Mouse (Mus musculus) megakaryocyte, embryonic 14.5 days (primary cell): ENCODE results near the gene Mapkapk3. TPM values are rescaled to one million over a fixed set of nuclear protein-coding genes. Genes with fewer than 3 reads are reported as not detected.

Source experiments
- H3K27me3 ChIP-seq: replicated peaks from 2 replicates; pipeline ENCODE3; 2012; ENCODE audit warnings: inconsistent platforms
- H3K36me3 ChIP-seq: replicated peaks from 2 replicates; pipeline ENCODE3; 2012; ENCODE audit warnings: low read length, inconsistent platforms, mixed read lengths
- H3K4me1 ChIP-seq: 2 replicates; pipeline ENCODE4 v1.6.1; 2012; ENCODE audit warnings: inconsistent platforms
- H3K4me3 ChIP-seq: replicated peaks from 2 replicates; pipeline ENCODE3; 2012; ENCODE audit warnings: moderate library complexity, mild to moderate bottlenecking, inconsistent platforms
- H3K9me3 ChIP-seq: 2 replicates; pipeline ENCODE4 v1.6.1; 2012; ENCODE audit warnings: inconsistent platforms
- FLI1 ChIP-seq: IDR thresholded peaks from 2 replicates; pipeline ENCODE4 v1.6.1; 2012; ENCODE audit warnings: low read length, inconsistent platforms, mixed read lengths
- GATA1 ChIP-seq: IDR thresholded peaks from 3 replicates; pipeline ENCODE4 v1.6.1; 2012; ENCODE audit warnings: mixed read lengths, low read length, inconsistent platforms, borderline replicate concordance
- polyA plus RNA-seq: library from polyadenylated mRNA; stranded (reverse); fragments of >175 nt; gene quantifications from 2 replicates; pipeline ENCODE4 v1.2.3, GENCODE M21; 2012; ENCODE audit warnings: low replicate concordance; ENCODE audit not compliant: insufficient read depth

Gene Mapkapk3
- polyA plus RNA-seq, 1 experiment: 49.9 TPM

DNA sequence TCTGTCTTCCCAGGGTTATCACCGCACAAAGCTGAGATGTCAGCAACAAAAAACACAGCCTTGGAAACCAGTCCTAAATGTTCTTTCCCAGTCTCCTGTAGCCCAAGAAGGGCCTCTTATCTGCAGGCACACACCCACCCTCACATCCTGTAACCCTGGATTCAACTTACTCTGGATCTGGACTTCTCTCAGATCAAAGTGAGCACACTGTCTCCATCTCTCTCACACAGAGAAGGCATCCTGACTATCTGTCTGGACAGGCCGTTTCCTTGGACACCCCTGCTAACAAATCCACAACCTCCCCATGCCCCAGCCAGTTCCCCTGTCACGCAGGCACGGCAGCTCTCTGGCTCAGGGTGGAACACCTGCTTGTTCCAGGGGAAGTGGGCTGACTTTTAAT is 17.4 kb downstream of the Mapkapk3 start:
- no peak for TF ChIP-seq GATA1
- no peak for TF ChIP-seq FLI1
- Histone ChIP-seq H3K27me3 (no peaks in the 10 kb centered on the region), H3K9me3 (no peaks in the 10 kb centered on the region), H3K4me1 (peaks cover 89% of the 10 kb centered on the region), H3K36me3 (peaks cover 75% of the 10 kb centered on the region), H3K4me3 (no peak overlapping the region)

DNA sequence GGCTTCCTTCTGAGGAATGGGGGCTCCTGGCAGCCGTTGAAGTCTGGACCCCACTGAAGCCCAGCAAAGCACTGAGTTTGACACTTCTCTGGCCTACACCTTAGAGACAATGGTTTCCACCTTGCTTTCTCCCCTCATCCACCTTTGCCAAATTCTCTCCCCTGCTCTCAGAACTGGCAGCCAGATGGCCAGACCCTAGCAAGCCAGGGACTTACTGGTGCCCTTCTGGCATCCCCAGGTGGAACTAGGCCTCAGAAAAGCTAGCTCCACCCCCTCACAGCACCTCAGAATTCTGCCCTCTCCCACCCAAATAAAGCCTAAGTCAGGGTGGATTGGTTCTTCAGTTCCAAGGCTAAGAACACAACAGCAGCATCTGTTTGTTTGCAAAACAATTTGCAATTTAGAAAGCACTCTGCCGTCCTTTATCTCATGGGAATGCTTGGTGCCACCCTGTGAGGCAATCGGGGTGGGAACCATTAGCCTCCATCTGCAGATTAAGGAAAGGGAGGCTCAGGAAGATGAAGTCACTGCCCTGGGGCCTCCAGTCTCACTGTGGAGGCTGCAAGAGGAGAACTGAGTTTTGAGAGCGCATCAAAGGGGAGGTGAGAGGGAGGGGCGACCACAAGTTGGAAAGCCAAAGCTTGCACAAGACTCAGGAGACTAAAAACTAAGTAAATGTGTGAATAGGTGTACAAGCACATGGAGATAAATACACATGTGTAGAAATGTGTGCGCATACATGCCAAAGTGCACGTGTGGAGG is 18.3 kb downstream of the Mapkapk3 start:
- TF ChIP-seq GATA1 (no peak), FLI1 (no peak)
- Histone ChIP-seq H3K27me3 (no peaks in the 10 kb centered on the region), H3K36me3 (peaks cover 72% of the 10 kb centered on the region), H3K4me1 (peaks cover 85% of the 10 kb centered on the region), H3K9me3 (no peaks in the 10 kb centered on the region), H3K4me3 (no peak overlapping the region)

GRCm38 (mm10) chr9:107269772-107270171 is 19.9 kb downstream of the Mapkapk3 start:
- H3K4me3 ChIP-seq: no peak overlapping the region
- H3K4me1 ChIP-seq: peaks cover 85% of the 10 kb centered on the region
- no peaks in the 10 kb centered on the region for H3K9me3 ChIP-seq
- TF ChIP-seq FLI1: no peak
- TF ChIP-seq GATA1: no peak
- no peaks in the 10 kb centered on the region for H3K27me3 ChIP-seq
- peaks cover 70% of the 10 kb centered on the region for H3K36me3 ChIP-seq

DNA sequence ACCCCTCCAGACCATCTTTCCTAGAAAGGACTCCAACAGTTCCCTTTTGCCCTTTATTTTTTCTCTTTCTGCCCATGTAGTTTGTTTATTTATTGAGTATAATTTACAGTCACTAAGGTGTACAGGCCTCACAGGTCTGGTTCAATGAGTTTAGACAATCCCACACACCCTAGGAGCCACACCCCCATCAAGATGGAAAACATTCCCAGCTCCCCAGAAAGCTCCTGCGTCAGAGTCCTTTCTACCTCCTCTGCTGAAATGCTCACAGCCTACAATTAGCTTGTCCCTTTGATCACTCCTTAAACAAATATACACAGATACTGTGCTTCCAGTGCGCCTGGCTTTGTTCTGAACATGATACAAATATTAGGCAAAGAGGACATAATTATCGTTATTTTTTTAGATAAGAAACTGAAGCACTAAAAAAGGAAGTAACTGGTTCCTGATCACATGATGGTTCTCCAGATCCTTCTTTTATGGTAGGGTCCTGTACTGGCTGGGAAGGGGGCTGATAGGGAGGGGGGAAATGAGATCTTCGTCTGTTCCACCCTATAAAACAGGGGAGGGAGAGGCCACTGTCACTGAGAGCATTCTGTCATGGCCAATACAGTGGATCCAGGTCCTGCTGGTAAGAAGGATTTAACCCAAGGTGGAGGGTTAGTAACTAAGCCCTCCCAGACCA is 21.8 kb downstream of the Mapkapk3 start:
- H3K27me3 ChIP-seq: no peaks in the 10 kb centered on the region
- peaks cover 89% of the 10 kb centered on the region for H3K4me1 ChIP-seq
- no peaks in the 10 kb centered on the region for H3K9me3 ChIP-seq
- no peak overlapping the region for H3K4me3 ChIP-seq
- H3K36me3 ChIP-seq: peaks cover 72% of the 10 kb centered on the region
- TF ChIP-seq FLI1: no peak

DNA sequence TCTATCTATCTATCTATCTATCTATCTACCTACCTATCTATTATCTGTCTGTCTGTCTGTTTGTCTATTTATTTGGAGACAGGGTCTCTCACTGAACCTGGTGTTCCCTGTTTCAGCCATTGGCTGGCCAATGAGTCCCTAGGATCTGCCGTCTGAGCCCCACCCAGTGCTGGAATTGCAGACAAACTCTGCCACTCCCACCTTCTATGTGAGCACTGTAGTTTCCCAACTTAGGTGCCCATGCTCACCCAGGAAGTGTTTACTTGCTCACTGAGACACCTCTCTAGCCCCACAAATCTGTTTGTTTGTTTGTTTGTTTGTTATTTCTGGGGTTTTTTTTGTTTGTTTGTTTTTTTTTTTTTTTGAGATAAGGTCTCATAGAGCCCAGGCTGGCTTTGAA is 22.6 kb downstream of the Mapkapk3 start:
- Histone ChIP-seq H3K4me3 (no peak overlapping the region), H3K4me1 (peaks cover 86% of the 10 kb centered on the region), H3K36me3 (peaks cover 74% of the 10 kb centered on the region), H3K9me3 (no peaks in the 10 kb centered on the region), H3K27me3 (no peaks in the 10 kb centered on the region)
- no peak for TF ChIP-seq FLI1
- no peak for TF ChIP-seq GATA1

DNA sequence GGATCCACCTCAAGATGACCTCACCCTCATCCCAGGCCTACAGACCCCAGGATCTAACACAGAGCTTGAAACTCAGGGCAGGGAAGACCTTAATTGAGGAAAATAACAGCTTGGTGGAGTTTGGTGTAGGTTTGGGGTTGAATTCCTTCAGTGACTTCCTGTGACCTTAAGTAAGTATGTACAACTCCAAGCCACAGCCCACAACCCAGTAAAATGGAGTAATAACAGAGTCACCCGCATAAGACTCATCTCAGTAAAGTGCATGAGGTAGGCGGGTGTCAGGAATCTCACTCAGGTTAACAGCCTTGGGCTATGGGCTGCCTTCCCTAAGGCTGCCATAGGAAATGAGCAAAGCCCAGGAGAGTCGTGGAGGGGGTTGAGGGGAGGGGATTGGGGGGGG is 24.9 kb downstream of the Mapkapk3 start:
- H3K4me3 ChIP-seq: no peak overlapping the region
- no peaks in the 10 kb centered on the region for H3K27me3 ChIP-seq
- TF ChIP-seq GATA1 (no peak), FLI1 (no peak)
- H3K4me1 ChIP-seq: peaks cover 75% of the 10 kb centered on the region
- H3K36me3 ChIP-seq: peaks cover 74% of the 10 kb centered on the region
- no peaks in the 10 kb centered on the region for H3K9me3 ChIP-seq

- H3K36me3 ChIP-seq: peaks cover 77% of the 10 kb centered on the region
Measured at GRCm38 (mm10) chr9:107263912-107264311, 25.8 kb downstream of the Mapkapk3 start.

GRCm38 (mm10) chr9:107262375-107262774 is 27.3 kb downstream of the Mapkapk3 start:
- TF ChIP-seq GATA1 (no peak), FLI1 (no peak)
- Histone ChIP-seq H3K36me3 (peaks cover 90% of the 10 kb centered on the region), H3K4me3 (no peak overlapping the region), H3K27me3 (no peaks in the 10 kb centered on the region), H3K4me1 (peaks cover 70% of the 10 kb centered on the region), H3K9me3 (no peaks in the 10 kb centered on the region)

More at GRCm38 (mm10) chr9:107263912-107264311, 25.8 kb downstream of the Mapkapk3 start:
- peaks cover 76% of the 10 kb centered on the region for H3K4me1 ChIP-seq
- TF ChIP-seq GATA1 (no peak), FLI1 (no peak)
- H3K9me3 ChIP-seq: no peaks in the 10 kb centered on the region
- H3K4me3 ChIP-seq: no peak overlapping the region
- no peaks in the 10 kb centered on the region for H3K27me3 ChIP-seq

GRCm38 (mm10) chr9:107261792-107262191 is 27.9 kb downstream of the Mapkapk3 start:
- Histone ChIP-seq H3K4me3 (no peak overlapping the region), H3K9me3 (no peaks in the 10 kb centered on the region), H3K4me1 (peaks cover 64% of the 10 kb centered on the region), H3K27me3 (no peaks in the 10 kb centered on the region), H3K36me3 (peaks cover 94% of the 10 kb centered on the region)
- TF ChIP-seq FLI1 (no peak), GATA1 (no peak)

- H3K36me3 ChIP-seq: peaks cover 97% of the 10 kb centered on the region
- no peaks in the 10 kb centered on the region for H3K9me3 ChIP-seq
- peaks cover 59% of the 10 kb centered on the region for H3K4me1 ChIP-seq
- H3K4me3 ChIP-seq: no peak overlapping the region
- H3K27me3 ChIP-seq: no peaks in the 10 kb centered on the region
- no peak for TF ChIP-seq FLI1
- TF ChIP-seq GATA1: no peak
Measured at GRCm38 (mm10) chr9:107260836-107261235, 28.8 kb downstream of the Mapkapk3 start.

- H3K4me3 ChIP-seq: no peak overlapping the region
- H3K27me3 ChIP-seq: no peaks in the 10 kb centered on the region
- no peaks in the 10 kb centered on the region for H3K9me3 ChIP-seq
- H3K4me1 ChIP-seq: peaks cover 55% of the 10 kb centered on the region
- no peak for TF ChIP-seq FLI1
- no peak for TF ChIP-seq GATA1
- peaks cover 97% of the 10 kb centered on the region for H3K36me3 ChIP-seq
Measured at GRCm38 (mm10) chr9:107260429-107260828, 29.2 kb downstream of the Mapkapk3 start.
